Mouse (Mus musculus): ENCODE data around the gene Rnf216. TPM values are rescaled to one million over a fixed set of nuclear protein-coding genes. Genes with fewer than 3 reads are reported as not detected.

The Rnf216 gene
- polyA plus RNA-seq, 1 experiment from 2014 or later = 16.9 TPM

- Histone ChIP-seq H3K9ac (ENCODE audit: low read depth, low read length) (peak overlapping the region; percentile 7; the same call in 1 of the 2 replicates), H3K27me3 (replicated peaks; ENCODE audit: control insufficient read depth, insufficient read depth, low read length) (peaks cover 35% of the 10 kb centered on the region), H3K9me3 (ENCODE audit: control insufficient read depth) (no peaks in the 10 kb centered on the region), H3K4me1 (replicated peaks; ENCODE audit: control insufficient read depth, insufficient read depth, low read length) (no peaks in the 10 kb centered on the region; the same call in 1 of the 2 replicates), H3K27ac (ENCODE audit: low read depth, low read length) (no peak overlapping the region; the same call in 1 of the 2 replicates), H3K4me2 (replicated peaks; ENCODE audit: low read depth) (peak overlapping the region; percentile 79), H3K36me3 (ENCODE audit: control insufficient read depth, insufficient read depth) (no peaks in the 10 kb centered on the region; the same call in 1 of the 2 replicates), H3K4me3 (ENCODE audit: low read depth, low read length) (peak overlapping the region; percentile 70)
- TF ChIP-seq CTCF (IDR thresholded peaks at IDR 0.05; ENCODE audit: low read depth) = no peak
- 34% methylated on average over 17 of the region's 17 CpGs for WGBS
- no peak for ATAC-seq
These were observed 148.9 kb downstream of the Rnf216 start for GRCm38 (mm10) chr5:142963705-142964494.

GRCm38 (mm10) chr5:142963003-142963704, 149.6 kb downstream of the Rnf216 start:
- no peak for ATAC-seq
- Histone ChIP-seq H3K4me2 (replicated peaks; ENCODE audit: low read depth) (peak overlapping the region; percentile 79), H3K27me3 (replicated peaks; ENCODE audit: control insufficient read depth, insufficient read depth, low read length) (peaks cover 35% of the 10 kb centered on the region), H3K4me3 (ENCODE audit: low read depth, low read length) (peak overlapping the region; percentile 70), H3K9ac (ENCODE audit: low read depth, low read length) (no peak overlapping the region), H3K36me3 (ENCODE audit: control insufficient read depth, insufficient read depth) (no peaks in the 10 kb centered on the region; the same call in 1 of the 2 replicates), H3K4me1 (replicated peaks; ENCODE audit: control insufficient read depth, insufficient read depth, low read length) (no peaks in the 10 kb centered on the region; the same call in 1 of the 2 replicates), H3K27ac (ENCODE audit: low read depth, low read length) (no peak overlapping the region), H3K9me3 (ENCODE audit: control insufficient read depth) (no peaks in the 10 kb centered on the region)
- 11% methylated on average over 13 of the region's 13 CpGs for WGBS
- no peak for TF ChIP-seq CTCF (IDR thresholded peaks at IDR 0.05; ENCODE audit: low read depth)

- no peaks in the 10 kb centered on the region; the same call in 1 of the 2 replicates for H3K36me3 ChIP-seq (ENCODE audit: control insufficient read depth, insufficient read depth)
- 6% methylated on average over 11 of the region's 11 CpGs for WGBS
- H3K9me3 ChIP-seq (ENCODE audit: control insufficient read depth) = no peaks in the 10 kb centered on the region
- H3K9ac ChIP-seq (ENCODE audit: low read depth, low read length) = peak overlapping the region; percentile 59
- peak overlapping the region; percentile 70 for H3K4me3 ChIP-seq (ENCODE audit: low read depth, low read length)
- H3K4me2 ChIP-seq (replicated peaks; ENCODE audit: low read depth) = peak overlapping the region; percentile 79
- no peak for TF ChIP-seq CTCF (IDR thresholded peaks at IDR 0.05; ENCODE audit: low read depth)
- peaks cover 35% of the 10 kb centered on the region for H3K27me3 ChIP-seq (replicated peaks; ENCODE audit: control insufficient read depth, insufficient read depth, low read length)
- no peaks in the 10 kb centered on the region; the same call in 1 of the 2 replicates for H3K4me1 ChIP-seq (replicated peaks; ENCODE audit: control insufficient read depth, insufficient read depth, low read length)
- ATAC-seq = no peak
- H3K27ac ChIP-seq (ENCODE audit: low read depth, low read length) = peak overlapping the region; percentile 77
These were observed 150.3 kb downstream of the Rnf216 start for GRCm38 (mm10) chr5:142962444-142962961.

GRCm38 (mm10) chr5:142961881-142962443, 150.8 kb downstream of the Rnf216 start:
- Histone ChIP-seq H3K4me2 (replicated peaks; ENCODE audit: low read depth) (peak overlapping the region; percentile 79), H3K9me3 (ENCODE audit: control insufficient read depth) (no peaks in the 10 kb centered on the region), H3K9ac (ENCODE audit: low read depth, low read length) (peak overlapping the region; percentile 59), H3K27ac (ENCODE audit: low read depth, low read length) (peak overlapping the region; percentile 77), H3K4me3 (ENCODE audit: low read depth, low read length) (peak overlapping the region; percentile 70), H3K36me3 (ENCODE audit: control insufficient read depth, insufficient read depth) (no peaks in the 10 kb centered on the region), H3K4me1 (replicated peaks; ENCODE audit: control insufficient read depth, insufficient read depth, low read length) (no peaks in the 10 kb centered on the region; the same call in 1 of the 2 replicates), H3K27me3 (replicated peaks; ENCODE audit: control insufficient read depth, insufficient read depth, low read length) (peaks cover 35% of the 10 kb centered on the region)
- WGBS = under 1% methylated on average over 31 of the region's 43 CpGs
- peak; percentile 21; the same call in 1 of the 2 replicates for ATAC-seq
- no peak for TF ChIP-seq CTCF (IDR thresholded peaks at IDR 0.05; ENCODE audit: low read depth)

- Histone ChIP-seq H3K4me1 (replicated peaks; ENCODE audit: control insufficient read depth, insufficient read depth, low read length) (no peaks in the 10 kb centered on the region; the same call in 1 of the 2 replicates), H3K36me3 (ENCODE audit: control insufficient read depth, insufficient read depth) (no peaks in the 10 kb centered on the region), H3K9me3 (ENCODE audit: control insufficient read depth) (no peaks in the 10 kb centered on the region), H3K4me3 (ENCODE audit: low read depth, low read length) (peak overlapping the region; percentile 70), H3K27me3 (replicated peaks; ENCODE audit: control insufficient read depth, insufficient read depth, low read length) (peaks cover 35% of the 10 kb centered on the region), H3K27ac (ENCODE audit: low read depth, low read length) (peak overlapping the region; percentile 77), H3K9ac (ENCODE audit: low read depth, low read length) (peak overlapping the region; percentile 59), H3K4me2 (replicated peaks; ENCODE audit: low read depth) (peak overlapping the region; percentile 79)
- 0 out of 2 replicates have a peak, but pooled peaks have one; percentile 9 for ATAC-seq
- 5% methylated on average over 13 of the region's 15 CpGs for WGBS
- TF ChIP-seq CTCF (IDR thresholded peaks at IDR 0.05; ENCODE audit: low read depth) = no peak
These were observed 151.4 kb downstream of the Rnf216 start for GRCm38 (mm10) chr5:142961398-142961880.
